Mouse (Mus musculus): Measurements from ENCODE around the gene Fastkd1.
"Not testable (repeated sequence)": the region's sequence is repeated elsewhere in the genome, so short reads cannot be mapped to it uniquely, and the experiment has no call there.

The Fastkd1 gene

DNA sequence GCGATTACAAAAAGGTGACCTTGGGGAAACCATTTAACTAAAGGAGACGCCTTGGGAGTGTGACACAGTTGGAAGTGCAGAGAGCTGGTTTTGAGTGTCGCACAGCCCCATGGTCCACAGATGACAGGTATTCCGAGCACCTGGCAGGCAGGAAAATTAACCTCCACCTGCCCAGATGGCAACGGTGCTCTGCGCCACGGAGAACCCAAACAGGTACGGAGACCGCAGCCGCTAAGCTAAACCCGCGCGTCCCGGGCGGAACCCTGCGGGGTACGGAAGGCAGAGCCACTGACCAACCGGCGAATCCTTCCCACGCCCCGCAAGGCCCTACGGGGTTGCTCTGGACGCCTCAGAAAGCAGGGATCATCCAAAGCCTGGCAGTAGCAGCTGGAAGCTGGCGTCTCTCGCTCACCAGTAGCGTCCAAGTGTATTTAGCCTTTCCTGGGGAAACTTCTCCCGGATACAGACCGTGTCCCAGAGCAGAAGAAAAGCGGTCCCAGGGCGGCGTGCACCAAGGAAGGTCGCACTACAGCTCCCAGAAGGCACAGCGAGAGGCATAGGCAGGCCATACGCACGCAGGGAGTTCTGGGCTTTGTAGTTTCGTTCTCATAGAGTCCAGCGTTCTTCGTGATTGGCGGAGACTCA lies at the start of gene Fastkd1:
Gene Fastkd1, minus strand, starts transcription at position 536 of the 645 bp plus-strand sequence.
- DNase-seq (ENCODE audit: low read depth, low spot score), result peak; percentile 83

DNA sequence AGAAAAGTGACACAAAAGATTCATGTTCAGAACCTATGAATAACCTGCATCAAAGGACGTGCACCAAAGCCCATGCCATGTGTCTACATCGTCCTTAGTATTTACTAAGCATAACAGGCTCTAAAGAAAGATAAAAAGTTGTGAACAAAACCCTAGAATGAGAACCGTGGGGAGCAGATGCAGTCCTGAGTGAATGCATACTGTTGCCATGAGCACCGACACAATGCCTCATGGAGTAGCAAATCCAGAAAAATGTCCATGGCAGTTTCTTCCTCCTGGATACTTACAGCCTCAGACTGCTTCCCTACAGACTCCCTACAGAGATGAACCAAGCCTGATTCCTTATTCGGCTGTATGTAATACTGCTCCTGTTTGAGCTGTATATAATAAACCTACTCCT lies 47.7 kb upstream of the Fastkd1 start:
- no peak for DNase-seq (ENCODE audit: low read depth, low spot score)

DNA sequence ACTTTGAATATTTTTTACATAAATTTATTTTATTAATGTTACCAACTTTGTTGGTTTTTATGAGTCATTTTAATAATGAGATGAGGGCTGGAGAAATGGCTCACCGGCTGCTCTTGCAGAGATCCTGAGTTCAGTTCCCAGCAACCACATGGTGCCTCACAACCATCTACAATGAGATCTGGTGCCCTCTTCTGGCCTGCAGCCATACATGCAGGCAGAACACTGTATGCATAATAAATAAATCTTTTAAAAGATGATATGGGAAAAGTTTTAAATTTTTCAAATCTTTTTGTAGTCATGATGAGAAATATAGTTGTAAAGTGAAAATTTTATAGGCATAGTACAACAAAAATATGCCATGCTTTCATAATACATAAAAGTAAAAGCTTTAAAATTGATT lies 31.8 kb upstream of the Fastkd1 start:
- DNase-seq (ENCODE audit: low read depth, low spot score), result no peak

DNA sequence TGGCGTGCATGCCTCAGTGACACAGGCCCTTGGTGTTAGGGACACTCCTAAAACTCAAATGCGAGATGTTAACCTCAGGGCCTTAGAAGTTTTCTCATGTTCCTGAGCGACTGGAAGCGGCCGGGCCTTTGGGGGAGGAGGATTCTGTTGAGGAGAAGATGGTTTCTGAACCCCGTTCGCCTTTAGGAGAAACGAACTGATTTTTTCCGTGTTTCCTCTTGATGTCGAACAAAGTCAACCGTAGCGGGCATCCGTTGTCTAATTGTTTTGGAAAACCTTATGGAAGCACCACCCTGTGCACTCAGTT lies 10.2 kb upstream of the Fastkd1 start:
- peak; percentile 1 for DNase-seq (ENCODE audit: low read depth, low spot score)

DNA sequence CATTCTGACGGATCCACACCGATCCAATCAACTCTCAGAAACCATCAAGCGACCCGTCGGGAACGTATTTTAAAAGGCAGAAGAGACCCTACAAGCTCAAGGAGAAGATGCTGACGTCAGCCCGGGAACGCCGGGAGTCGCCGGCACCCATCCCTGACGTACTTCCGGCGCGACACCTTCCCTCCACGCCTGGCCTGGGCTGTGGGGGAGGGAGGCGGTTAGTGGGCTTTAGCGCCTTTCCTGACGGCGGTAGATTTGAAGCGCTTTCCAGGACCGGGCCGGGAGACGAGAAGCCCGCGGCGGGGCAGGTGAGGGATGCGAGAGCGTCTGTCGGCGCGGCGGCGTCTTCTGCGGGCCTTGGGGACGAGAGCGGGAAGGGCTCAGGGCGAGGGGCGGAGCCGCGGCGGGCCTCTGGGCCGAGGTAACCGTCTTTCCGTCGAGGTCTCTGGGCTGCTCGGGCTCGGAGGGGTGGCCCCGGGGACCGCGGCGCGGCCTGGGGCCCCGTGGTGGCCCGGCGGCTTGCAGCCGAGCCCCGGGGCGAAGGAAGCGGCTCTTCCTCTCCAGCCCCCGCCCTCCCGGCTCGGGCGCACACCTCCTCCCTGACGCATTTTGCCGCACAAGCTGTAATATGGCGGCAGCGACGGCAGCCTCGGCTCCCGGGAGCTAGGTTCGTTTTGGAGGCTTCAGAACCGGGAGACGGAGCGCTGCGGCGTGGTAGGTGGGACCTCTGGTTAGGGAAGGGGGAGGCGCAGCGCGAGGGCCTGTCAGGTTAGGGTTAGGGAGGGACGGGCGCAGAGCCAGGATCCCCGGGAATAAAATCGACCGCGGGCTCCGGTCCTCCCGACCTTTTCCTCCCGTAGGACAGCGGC lies 9.6 kb upstream of the Fastkd1 start:
- DNase-seq (ENCODE audit: low read depth, low spot score), result peak; percentile 94

DNA sequence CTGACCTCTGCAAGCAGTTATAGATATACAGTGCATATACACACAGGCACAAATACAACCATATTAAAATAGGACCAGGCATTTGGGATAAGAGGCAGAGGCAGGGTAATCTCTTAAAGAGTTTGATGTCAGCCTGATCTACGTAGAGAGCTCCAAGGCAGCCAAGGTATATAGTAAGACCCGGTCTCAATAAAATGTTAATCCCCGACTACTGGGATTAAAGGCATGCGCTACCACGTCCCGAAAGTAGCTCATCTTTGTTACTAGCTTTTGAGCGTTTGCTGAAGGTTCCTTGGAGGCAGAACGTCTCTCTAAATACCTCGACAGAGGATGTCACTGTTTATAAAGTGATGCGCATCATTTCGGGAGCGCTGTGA lies 8.9 kb upstream of the Fastkd1 start, which contains the start of gene Ppig:
Gene Ppig, plus strand, starts transcription at position 273 of the 377 bp plus-strand sequence.
- no peak for DNase-seq (ENCODE audit: low read depth, low spot score)

DNA sequence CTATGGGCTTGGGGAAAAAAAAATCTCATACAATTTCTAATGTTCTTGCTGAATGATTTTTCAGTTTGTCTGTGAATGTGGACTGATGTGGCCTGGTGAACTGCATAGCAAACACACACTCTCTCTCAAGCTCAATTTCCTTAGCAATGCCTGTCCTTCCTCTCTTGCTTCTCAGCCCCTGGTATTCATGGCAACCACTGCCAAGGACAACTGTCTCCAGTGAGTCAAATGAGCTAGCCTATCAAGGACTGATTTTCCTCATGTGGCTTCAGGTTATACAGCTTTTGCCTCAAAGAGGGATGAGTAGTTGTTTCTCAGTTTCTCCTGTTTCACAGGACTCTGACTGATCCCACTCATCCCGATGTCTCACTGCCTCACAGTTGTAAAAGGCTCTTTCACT lies 5.8 kb upstream of the Fastkd1 start:
- DNase-seq (ENCODE audit: low read depth, low spot score), result no peak

DNA sequence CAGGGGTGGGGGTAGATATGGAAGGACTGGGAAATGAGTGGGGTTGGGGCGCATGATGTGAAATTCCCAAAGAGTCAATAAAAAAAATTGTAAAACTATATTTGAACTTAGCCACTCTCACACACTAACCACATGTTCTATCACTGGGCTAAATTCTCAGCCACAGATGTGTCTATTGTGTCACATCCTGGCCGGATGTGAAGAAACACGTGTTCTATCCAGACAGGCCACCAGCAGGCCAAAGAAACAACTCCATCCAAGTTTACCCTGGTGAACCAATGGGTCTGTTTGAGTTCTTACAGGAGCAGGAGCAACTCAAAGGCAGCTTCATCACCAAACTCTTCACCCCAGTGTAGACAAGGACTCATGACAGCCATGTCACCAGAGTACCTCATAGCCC lies 3.2 kb upstream of the Fastkd1 start:
- no peak for DNase-seq (ENCODE audit: low read depth, low spot score)

DNA sequence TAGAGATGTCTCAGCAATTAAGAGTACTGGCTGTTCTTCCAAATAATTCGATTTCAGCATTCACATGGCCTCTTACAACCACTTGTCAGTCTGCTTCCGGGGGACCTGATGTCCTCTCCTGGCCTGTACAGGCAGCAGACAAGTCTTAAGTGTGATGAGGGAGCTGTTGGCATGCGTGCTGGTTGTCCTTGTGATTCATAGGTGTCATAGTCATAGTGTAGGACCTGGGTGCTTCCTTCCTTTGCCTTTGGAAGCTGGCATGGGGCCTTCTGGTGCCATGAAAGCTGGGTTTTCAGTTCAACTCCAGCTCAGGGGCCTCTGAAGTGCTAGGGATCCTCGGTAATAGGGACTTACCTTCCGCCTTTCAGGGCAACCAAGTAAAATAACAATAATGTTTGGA lies 810 bp upstream of the Fastkd1 start:
- no peak for DNase-seq (ENCODE audit: low read depth, low spot score)

DNA sequence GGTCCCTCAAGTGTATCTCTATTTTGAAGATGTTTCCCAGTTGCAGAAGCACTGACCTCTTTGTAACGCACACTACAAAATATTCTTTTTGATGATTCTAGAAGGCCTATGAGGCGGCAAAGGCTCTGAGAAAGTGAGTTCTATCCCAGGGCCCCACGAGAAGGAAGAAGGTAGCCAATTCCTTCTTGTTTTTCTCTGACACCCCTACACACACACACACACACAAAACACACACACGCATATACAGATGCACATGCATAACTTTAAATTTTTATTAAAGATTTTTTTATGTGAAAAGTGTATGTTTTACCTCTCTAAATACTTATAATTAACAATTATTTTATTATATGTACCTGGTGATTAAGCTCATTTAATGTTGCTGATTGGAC lies 304 bp upstream of the Fastkd1 start:
- DNase-seq (ENCODE audit: low read depth, low spot score), result no peak

DNA sequence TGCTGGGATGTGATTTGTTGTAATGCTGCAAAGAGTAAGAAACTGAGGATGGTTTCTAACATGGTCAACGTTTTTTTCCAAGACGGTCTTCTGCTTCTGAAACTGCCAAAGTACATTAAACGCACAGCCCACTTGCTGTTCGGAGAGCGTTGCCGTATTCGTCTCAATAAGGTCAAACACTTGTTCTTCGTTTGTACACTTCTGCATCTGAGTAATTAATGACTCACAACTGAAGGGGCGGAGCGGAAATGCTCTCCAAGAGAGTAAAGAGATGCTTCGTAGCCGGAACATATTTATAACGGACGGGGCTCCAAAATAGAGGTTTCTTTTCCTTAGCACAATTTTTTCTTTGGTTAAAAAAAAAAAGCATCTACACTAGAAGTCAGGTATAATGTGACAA lies 1.1 kb downstream of the Fastkd1 start:
- DNase-seq (ENCODE audit: low read depth, low spot score), result no peak

DNA sequence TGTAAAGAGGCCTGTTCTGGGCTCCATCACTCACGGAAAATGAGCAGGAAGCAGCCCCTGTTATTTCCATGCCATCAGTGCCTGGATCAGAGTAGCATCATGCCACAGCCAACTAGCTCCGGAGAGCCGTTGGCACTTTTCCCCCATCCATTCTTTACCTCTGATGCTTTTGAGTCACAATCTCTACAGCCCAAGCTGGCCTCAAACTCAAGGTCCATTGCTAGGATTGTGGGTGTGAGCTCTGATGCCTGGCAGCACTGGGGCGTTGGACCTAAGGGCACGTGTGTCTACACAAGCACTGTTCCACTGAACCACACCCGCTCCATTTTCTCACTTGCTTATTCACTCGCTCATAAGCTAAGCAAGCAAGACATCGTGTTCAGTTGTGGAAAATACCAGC lies 12.9 kb downstream of the Fastkd1 start:
- no peak for DNase-seq (ENCODE audit: low read depth, low spot score)

DNA sequence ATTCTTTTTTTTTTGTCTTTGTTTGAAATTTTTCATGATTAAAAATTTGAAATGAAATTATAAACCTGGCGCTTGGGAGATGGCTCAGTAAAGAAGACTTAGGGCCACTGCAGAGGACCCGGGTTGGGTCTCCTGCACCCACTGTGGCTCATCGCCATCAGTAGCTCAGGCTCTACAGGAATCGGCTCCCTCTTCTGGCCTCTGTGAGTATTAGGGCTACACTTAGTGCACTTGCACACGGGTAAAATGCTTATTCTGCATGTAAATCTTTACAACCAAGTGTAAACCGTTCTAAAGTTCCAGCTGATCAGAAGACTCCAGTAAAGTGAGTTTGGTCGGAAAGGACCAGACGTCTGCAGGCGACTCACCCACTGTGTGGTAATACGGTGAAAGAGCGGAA lies 19.8 kb downstream of the Fastkd1 start:
- DNase-seq (ENCODE audit: low read depth, low spot score), result no peak

DNA sequence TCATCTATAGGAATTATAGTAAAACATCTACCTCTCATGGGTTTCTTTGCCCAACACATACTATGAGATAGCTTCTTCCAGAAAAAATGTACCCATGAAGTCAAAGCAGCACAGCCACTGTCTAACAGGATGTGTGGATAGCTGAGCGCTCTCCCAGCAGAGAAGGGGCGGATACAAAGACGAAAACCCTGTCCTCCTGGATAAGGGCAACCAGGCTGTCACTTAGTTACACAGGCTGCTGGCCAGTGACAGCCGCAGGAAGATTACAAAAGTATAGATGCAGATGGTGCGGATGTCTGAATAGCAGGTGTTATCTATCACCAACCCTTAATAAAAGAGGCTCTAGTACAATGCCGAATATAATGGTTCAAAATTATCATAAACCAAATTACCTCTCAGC lies 22.5 kb downstream of the Fastkd1 start:
- no peak for DNase-seq (ENCODE audit: low read depth, low spot score)

DNA sequence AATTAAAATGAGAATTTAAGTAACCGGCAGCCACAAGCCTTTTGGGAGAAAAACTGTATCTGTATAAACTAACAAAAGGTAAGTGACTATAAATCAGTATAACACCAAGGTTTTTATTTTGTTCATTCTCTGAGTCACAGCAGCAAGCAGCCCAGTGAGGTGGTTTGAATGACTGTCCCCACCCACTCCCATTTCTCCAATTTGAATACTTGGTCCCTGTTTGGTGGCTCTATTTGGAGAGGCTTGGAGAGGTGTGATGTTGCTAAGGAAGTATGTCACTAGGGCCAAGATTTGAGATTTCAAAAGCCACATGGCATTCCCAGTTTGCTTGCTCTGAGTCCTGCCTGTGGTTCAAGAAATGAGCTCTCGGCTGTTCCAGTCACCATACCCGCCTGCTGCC lies 23.1 kb downstream of the Fastkd1 start:
- no peak for DNase-seq (ENCODE audit: low read depth, low spot score)

DNA sequence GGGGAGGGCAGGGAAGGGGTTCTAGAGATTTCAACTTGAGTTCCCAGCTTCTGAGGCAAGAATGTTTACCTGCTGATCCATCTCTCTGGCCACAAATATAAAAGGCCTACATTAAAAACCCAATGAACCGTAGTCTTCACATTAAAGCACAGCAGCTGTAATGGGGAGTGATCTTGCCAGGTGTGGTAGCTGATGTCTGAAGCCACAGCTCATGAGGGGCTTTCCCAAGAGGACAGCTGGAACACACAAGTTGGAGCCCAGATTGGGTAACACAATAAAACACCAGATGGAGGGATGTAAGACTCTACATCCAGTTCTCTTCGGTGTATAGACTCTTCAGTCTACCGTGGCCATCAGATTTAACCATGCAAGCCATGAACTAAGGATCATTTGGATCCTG lies 28.8 kb downstream of the Fastkd1 start:
- DNase-seq (ENCODE audit: low read depth, low spot score), result no peak

DNA sequence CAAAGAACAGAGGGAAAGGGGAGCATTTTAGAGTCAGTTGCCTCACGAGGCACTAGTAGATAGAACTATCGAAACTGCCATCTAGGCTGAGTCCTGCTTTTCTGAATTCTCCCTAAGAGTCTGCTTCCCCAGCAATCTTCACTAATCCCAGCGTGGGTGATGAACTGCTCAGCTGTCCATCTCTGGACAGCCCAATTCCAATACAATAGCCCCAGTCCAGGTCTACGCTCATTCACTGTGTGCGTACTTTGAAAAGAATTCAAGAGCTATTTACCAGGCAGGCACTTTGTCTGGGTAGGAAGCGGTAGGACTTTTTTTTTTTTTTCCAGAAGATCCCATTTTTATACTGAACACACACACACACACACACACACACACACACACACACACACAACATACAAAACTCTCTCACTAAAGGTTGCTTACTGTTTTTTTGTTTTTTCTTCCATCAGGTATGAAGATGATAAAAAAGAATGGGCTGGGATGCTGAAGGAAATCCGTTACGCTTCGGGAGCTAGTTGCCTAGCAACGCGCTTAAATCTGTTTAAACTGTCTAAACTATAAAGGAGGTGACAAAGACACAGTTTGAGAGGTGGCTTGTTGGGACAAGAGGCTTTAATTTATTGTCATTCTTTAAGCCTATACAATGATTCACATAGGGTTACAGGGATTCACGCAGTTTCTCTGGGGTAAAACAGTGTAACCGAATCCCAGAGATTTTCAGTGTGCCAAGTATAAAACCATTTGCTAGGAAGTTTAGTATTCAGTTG lies 30.1 kb downstream of the Fastkd1 start:
- DNase-seq (ENCODE audit: low read depth, low spot score), result no peak

DNA sequence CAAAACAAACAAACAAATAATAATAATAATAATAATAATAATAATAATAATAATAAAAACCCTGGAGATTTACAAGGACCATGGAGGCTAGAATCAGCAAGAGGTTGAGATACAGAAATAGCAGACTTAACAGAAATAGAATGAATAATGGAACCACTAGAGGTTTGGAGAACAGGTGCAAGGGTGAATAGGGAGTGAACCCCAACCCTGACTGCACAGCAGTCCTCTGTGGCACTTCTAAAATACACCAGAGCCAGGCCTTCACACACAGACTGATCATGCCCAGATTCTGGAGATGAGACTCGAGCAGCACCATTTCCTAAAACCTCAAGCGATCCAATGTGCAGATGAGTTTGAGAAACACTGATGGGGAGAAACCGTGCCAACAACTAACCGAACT lies 31.4 kb downstream of the Fastkd1 start:
- no peak for DNase-seq (ENCODE audit: low read depth, low spot score)

DNA sequence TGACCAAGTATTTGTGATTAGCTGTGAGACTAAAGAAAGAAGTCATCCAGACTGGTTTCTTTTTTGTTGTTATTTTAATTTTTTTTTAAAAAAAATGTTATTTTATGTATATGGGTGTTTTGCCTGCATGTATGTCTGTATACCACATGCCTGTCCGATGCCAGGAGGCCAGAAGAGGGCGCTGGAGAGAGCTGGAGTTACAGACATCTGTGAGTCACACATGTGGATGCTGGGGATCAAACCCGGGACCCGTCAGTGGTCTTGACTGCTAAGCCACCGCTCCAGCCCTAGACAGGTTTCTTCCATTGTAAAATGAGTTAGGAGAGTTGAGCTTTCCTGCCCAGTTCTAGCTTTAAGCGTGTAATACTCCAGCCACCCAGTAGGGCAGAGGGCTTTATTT lies 33.3 kb downstream of the Fastkd1 start:
- DNase-seq (ENCODE audit: low read depth, low spot score), result no peak

DNA sequence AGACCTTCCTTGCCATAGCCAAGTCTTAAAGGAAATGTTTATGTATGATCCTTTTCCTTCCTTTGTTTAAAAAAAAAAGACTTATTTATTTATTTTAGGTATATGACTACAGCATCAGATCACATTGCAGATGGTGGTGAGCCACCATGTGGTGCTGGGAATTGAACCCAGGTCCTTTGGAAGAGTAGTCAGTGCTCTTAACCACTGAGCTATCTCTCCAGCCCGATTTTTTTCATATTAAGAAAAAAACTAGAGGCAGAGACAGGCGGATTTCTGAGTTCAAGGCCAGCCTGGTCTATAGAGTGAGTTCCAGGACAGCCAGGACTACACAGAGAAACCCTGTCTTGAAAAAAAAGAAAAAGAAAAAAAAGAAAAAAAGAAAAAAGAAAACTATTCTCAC lies 36.1 kb downstream of the Fastkd1 start:
- DNase-seq (ENCODE audit: low read depth, low spot score), result not testable (repeated sequence)

DNA sequence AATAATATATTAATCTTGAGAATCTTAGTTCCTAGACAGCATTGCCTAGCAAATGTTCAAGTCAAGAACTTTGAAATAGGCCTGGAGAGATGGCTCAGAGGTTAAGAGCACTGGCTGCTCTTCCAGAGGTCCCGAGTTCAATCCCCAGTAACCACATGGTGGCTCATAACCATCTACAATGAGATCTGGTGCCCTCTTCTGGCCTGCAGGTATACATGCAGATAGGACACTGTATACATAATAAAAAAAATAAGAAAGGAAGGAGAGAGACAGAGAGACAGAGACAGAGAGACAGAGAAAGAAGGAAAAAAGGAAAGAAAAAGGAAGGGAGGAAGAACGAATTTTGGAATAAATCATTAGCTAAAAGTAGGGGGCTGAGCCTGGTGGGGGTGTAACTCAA lies 36.6 kb downstream of the Fastkd1 start:
- no peak for DNase-seq (ENCODE audit: low read depth, low spot score)

DNA sequence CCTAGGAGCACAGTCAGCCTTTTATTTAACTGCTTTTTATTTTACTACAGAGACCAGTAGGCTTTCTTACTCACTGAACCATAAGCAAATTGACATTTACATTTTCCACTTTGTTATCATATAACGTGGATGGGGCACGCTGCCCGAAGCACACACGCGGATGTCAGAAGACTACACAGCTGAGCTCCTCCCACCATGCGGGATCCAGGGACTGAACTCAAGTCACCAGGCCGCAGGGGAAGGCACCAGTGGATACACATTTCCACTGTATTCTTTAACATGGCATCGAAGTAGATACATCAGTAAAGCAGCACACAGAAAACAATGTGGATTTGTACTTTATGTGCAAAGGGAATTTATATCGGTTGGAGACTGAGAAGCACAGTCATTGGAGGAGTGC lies 38.0 kb downstream of the Fastkd1 start:
- no peak for DNase-seq (ENCODE audit: low read depth, low spot score)

DNA sequence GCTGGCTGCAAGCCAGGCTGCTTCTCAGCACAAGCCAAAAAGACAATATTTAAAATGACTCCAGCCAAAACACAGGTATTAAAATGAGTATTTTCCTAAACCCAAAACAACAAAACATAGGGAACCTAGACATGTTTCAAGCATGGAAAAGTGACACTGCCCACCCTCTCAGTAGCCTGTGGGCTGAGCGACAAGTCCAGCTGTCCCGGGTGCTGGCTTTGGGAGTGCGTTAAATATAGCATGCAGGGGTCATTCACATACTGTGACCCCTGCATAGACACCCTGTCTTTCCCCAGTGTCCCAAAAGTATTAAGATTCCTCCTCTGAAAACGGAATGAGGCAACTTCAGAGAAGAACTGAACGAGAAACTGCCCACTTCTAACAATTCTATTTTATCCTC lies 39.6 kb downstream of the Fastkd1 start:
- DNase-seq (ENCODE audit: low read depth, low spot score), result no peak

All from forelimb bud, embryonic 11.5 days (tissue).